Mouse (Mus musculus): ENCODE measurements around the gene Sh2d2a.
"Not testable (repeated sequence)": the region's sequence is repeated elsewhere in the genome, so short reads cannot be mapped to it uniquely, and the experiment has no call there.

Gene Sh2d2a

GRCm38 (mm10) chr3:87857666-87858065, 11.1 kb downstream of the Sh2d2a start:
- no peak for DNase-seq

GRCm38 (mm10) chr3:87859813-87860212, 13.3 kb downstream of the Sh2d2a start:
- DNase-seq, result peak; percentile 77

GRCm38 (mm10) chr3:87864111-87864510, 17.6 kb downstream of the Sh2d2a start:
- not testable (repeated sequence) for DNase-seq

GRCm38 (mm10) chr3:87877730-87878129, 31.2 kb downstream of the Sh2d2a start:
- no peak for DNase-seq

- DNase-seq, result no peak
Observed at GRCm38 (mm10) chr3:87884291-87884690, 37.7 kb downstream of the Sh2d2a start.

GRCm38 (mm10) chr3:87884708-87885251, 38.2 kb downstream of the Sh2d2a start:
- DNase-seq, result peak; percentile 39

GRCm38 (mm10) chr3:87885281-87886003, 38.9 kb downstream of the Sh2d2a start, which contains the start of gene Prcc:
Gene Prcc, minus strand, starts transcription at chr3:87885608.
- peak; percentile 98 for DNase-seq

- DNase-seq, result no peak
Observed at GRCm38 (mm10) chr3:87886004-87886365, 39.4 kb downstream of the Sh2d2a start.

- no peak for DNase-seq
Observed at GRCm38 (mm10) chr3:87886416-87886815, 39.9 kb downstream of the Sh2d2a start.

GRCm38 (mm10) chr3:87887400-87887799, 40.8 kb downstream of the Sh2d2a start:
- DNase-seq, result not testable (repeated sequence)

GRCm38 (mm10) chr3:87891481-87891880, 44.9 kb downstream of the Sh2d2a start:
- DNase-seq, result no peak

- no peak for DNase-seq
Observed at GRCm38 (mm10) chr3:87893367-87893905, 46.9 kb downstream of the Sh2d2a start.

GRCm38 (mm10) chr3:87899266-87899665, 52.7 kb downstream of the Sh2d2a start:
- no peak for DNase-seq

GRCm38 (mm10) chr3:87899776-87900175, 53.2 kb downstream of the Sh2d2a start:
- no peak for DNase-seq

GRCm38 (mm10) chr3:87901036-87901624, 54.6 kb downstream of the Sh2d2a start:
- no peak for DNase-seq

GRCm38 (mm10) chr3:87901959-87902358, 55.4 kb downstream of the Sh2d2a start:
- DNase-seq, result not testable (repeated sequence)

- DNase-seq, result no peak
Observed at GRCm38 (mm10) chr3:87903821-87904220, 57.3 kb downstream of the Sh2d2a start.
